Mouse (Mus musculus): ENCODE measurements around the gene Chek2.

The Chek2 gene

GRCm38 (mm10) chr5:110898169-110898568, 58.4 kb downstream of the Chek2 start:
- DNase-seq (ENCODE audit: low read depth, low spot score), result no peak

GRCm38 (mm10) chr5:110898785-110899184, 59.0 kb downstream of the Chek2 start:
- no peak for DNase-seq (ENCODE audit: low read depth, low spot score)

GRCm38 (mm10) chr5:110900331-110900730, 60.6 kb downstream of the Chek2 start:
- DNase-seq (ENCODE audit: low read depth, low spot score), result no peak

- no peak for DNase-seq (ENCODE audit: low read depth, low spot score)
Observed at GRCm38 (mm10) chr5:110906708-110907107, 66.9 kb downstream of the Chek2 start.

GRCm38 (mm10) chr5:110908879-110909278, 69.1 kb downstream of the Chek2 start:
- no peak for DNase-seq (ENCODE audit: low read depth, low spot score)

GRCm38 (mm10) chr5:110909955-110910589, 70.3 kb downstream of the Chek2 start:
- DNase-seq (ENCODE audit: low read depth, low spot score), result no peak

GRCm38 (mm10) chr5:110914859-110915258, 75.1 kb downstream of the Chek2 start:
- DNase-seq (ENCODE audit: low read depth, low spot score), result no peak

GRCm38 (mm10) chr5:110916241-110916640, 76.5 kb downstream of the Chek2 start:
- DNase-seq (ENCODE audit: low read depth, low spot score), result no peak

- DNase-seq (ENCODE audit: low read depth, low spot score), result no peak
Observed at GRCm38 (mm10) chr5:110919541-110919940, 79.8 kb downstream of the Chek2 start.

- no peak for DNase-seq (ENCODE audit: low read depth, low spot score)
Observed at GRCm38 (mm10) chr5:110923336-110923735, 83.6 kb downstream of the Chek2 start.

Measured in ZHBTc4 (cell line).